ENCODE assay signal across 8 mouse cellular contexts in genomic region chr19:6363091-6363410, GRCm38 (mm10). TPM values are rescaled to one million over a fixed set of nuclear protein-coding genes. Genes with fewer than 3 reads are reported as not detected.
DNase-seq lines count a peak whose midpoint lies in the region; ATAC-seq and TF ChIP-seq lines count a peak whose summit lies in the region.

No protein-coding gene starts in this region.

- intact Hi-C loops in heart, postnatal 14 days (cut with DNase I) = no loop called here

- TF ChIP-seq CTCF in ES-Bruce4 (IDR thresholded peaks at IDR 0.05; ENCODE audit: low read depth, low read length) = no peak

- TF ChIP-seq EP300 in ES-Bruce4 (IDR thresholded peaks at IDR 0.05; ENCODE audit: insufficient read depth, low read depth, low read length) = no peak

- no peaks in the 10 kb centered on the region for H3K9me3 ChIP-seq in heart, embryonic 13.5 days
- H3K9me3 ChIP-seq in ES-Bruce4 (replicated peaks; ENCODE audit: control insufficient read depth, insufficient read depth, low read length, poor library complexity, severe bottlenecking) = no peaks in the 10 kb centered on the region
- no peaks in the 10 kb centered on the region for H3K9me3 ChIP-seq in hindbrain, embryonic 10.5 days
- no peaks in the 10 kb centered on the region for H3K9me3 ChIP-seq in midbrain, embryonic 10.5 days (replicated peaks)

- H3K9ac ChIP-seq in heart, embryonic 13.5 days = peak overlapping the region; percentile 79
- H3K9ac ChIP-seq in ES-Bruce4 (ENCODE audit: low read depth, poor library complexity, severe bottlenecking) = peak overlapping the region; percentile 36

- no peak for TF ChIP-seq POLR2A in ES-Bruce4 (IDR thresholded peaks at IDR 0.05; ENCODE audit: insufficient read depth, low read length)

- ATAC-seq in heart, embryonic 13.5 days (ENCODE audit: extremely low read depth, insufficient number of reproducible peaks, low FRiP score, low TSS enrichment) = no peak
- no peak for ATAC-seq in megakaryocyte progenitor cell, adult 5-6 weeks (replicated peaks; ENCODE audit: poor library complexity)

- 1% methylated on average over 11 of the region's 11 CpGs for whole genome bisulfite sequencing in heart, embryonic 13.5 days
- 3% methylated on average over 11 of the region's 11 CpGs for WGBS in hindbrain, embryonic 10.5 days
- WGBS in midbrain, embryonic 10.5 days = 3% methylated on average over 11 of the region's 11 CpGs

- H3K27me3 ChIP-seq in heart, embryonic 13.5 days (replicated peaks) = no peaks in the 10 kb centered on the region
- no peaks in the 10 kb centered on the region for H3K27me3 ChIP-seq in ES-Bruce4 (ENCODE audit: control insufficient read depth, insufficient read depth, low read length, poor library complexity, severe bottlenecking)
- H3K27me3 ChIP-seq in hindbrain, embryonic 10.5 days (ENCODE audit: insufficient read depth, poor library complexity, severe bottlenecking) = no peaks in the 10 kb centered on the region
- H3K27me3 ChIP-seq in midbrain, embryonic 10.5 days (ENCODE audit: low read depth, poor library complexity, severe bottlenecking) = no peaks in the 10 kb centered on the region

- peak overlapping the region; percentile 85 for H3K4me2 ChIP-seq in heart, embryonic 13.5 days

- DNase-seq in heart, postnatal 14 days = no peak
- no peak for DNase-seq in hindbrain, embryonic 10.5 days (ENCODE audit: low spot score)
- no peak for DNase-seq in midbrain, embryonic 10.5 days (ENCODE audit: low spot score)
- DNase-seq in cerebellum, postnatal 10 days = no peak
- no peak for DNase-seq in cerebellum, postnatal 4 days (ENCODE audit: low spot score in 2 of 2)

- peak overlapping the region; percentile 81 for H3K27ac ChIP-seq in heart, embryonic 13.5 days (replicated peaks)
- H3K27ac ChIP-seq in ES-Bruce4 (ENCODE audit: insufficient read depth, low read length) = peak overlapping the region; percentile 14; the same call in 1 of the 2 replicates
- peak overlapping the region; percentile 100 for H3K27ac ChIP-seq in hindbrain, embryonic 10.5 days
- H3K27ac ChIP-seq in midbrain, embryonic 10.5 days (replicated peaks) = peak overlapping the region; percentile 100

- H3K4me1 ChIP-seq in heart, embryonic 13.5 days = peaks cover 39% of the 10 kb centered on the region
- no peaks in the 10 kb centered on the region for H3K4me1 ChIP-seq in ES-Bruce4 (ENCODE audit: control insufficient read depth, insufficient read depth, low read length)
- peaks cover 34% of the 10 kb centered on the region for H3K4me1 ChIP-seq in hindbrain, embryonic 10.5 days (replicated peaks)
- H3K4me1 ChIP-seq in midbrain, embryonic 10.5 days = peaks cover 27% of the 10 kb centered on the region

- H3K36me3 ChIP-seq in heart, embryonic 13.5 days = peaks cover 53% of the 10 kb centered on the region
- H3K36me3 ChIP-seq in ES-Bruce4 (ENCODE audit: control insufficient read depth, insufficient read depth, low read length, poor library complexity, severe bottlenecking) = peaks cover 34% of the 10 kb centered on the region
- peaks cover 42% of the 10 kb centered on the region for H3K36me3 ChIP-seq in hindbrain, embryonic 10.5 days
- peaks cover 44% of the 10 kb centered on the region for H3K36me3 ChIP-seq in midbrain, embryonic 10.5 days

- H3K4me3 ChIP-seq in heart, embryonic 13.5 days = peak overlapping the region; percentile 100
- peak overlapping the region; percentile 53 for H3K4me3 ChIP-seq in ES-Bruce4 (ENCODE audit: low read depth, low read length)
- H3K4me3 ChIP-seq in hindbrain, embryonic 10.5 days = peak overlapping the region; percentile 99
- peak overlapping the region; percentile 100 for H3K4me3 ChIP-seq in midbrain, embryonic 10.5 days

RNA-seq across cellular contexts. Expression of gene Sf1, which starts 0.4 kb away (rescaled TPM):
- polyA plus RNA-seq in heart, embryonic 13.5 days (2015; fragmentation: Nextera tagmentation; extraction: Ambion mirVana) = 89.2 and 89.7 TPM in 2 replicates
- 100 to 1,000 TPM; 102 to 105 TPM for total RNA-seq in heart, postnatal 14 days (2021)
- 333 and 355 TPM in 2 replicates for polyA plus RNA-seq in ES-Bruce4 (2011; ENCODE audit: insufficient read depth, insufficient read length, low read depth, missing spikeins)
- 198 and 221 TPM in 2 replicates for polyA plus RNA-seq in hindbrain, embryonic 10.5 days (2016; fragmentation: Nextera tagmentation; extraction: Ambion mirVana)
- polyA plus RNA-seq in midbrain, embryonic 10.5 days (2016; fragmentation: Nextera tagmentation; extraction: Ambion mirVana) = 189 and 194 TPM in 2 replicates
- total RNA-seq in megakaryocyte progenitor cell, adult 5-6 weeks (2015) = 268 and 287 TPM in 2 replicates
- total RNA-seq in megakaryocyte progenitor cell, adult 5-6 weeks (2017) = 156 and 192 TPM in 2 replicates

RNA-seq across cellular contexts. Expression of gene Pygm, which starts 21.1 kb away (rescaled TPM):
- 203 and 219 TPM in 2 replicates for polyA plus RNA-seq in heart, embryonic 13.5 days (2015; fragmentation: Nextera tagmentation; extraction: Ambion mirVana)
- total RNA-seq in heart, postnatal 14 days (2021) = 100 to 1,000 TPM; 824 to 866 TPM
- 4.1 and 4.6 TPM in 2 replicates for polyA plus RNA-seq in ES-Bruce4 (2011; ENCODE audit: insufficient read depth, insufficient read length, low read depth, missing spikeins)
- 1.3 and 1.9 TPM in 2 replicates for polyA plus RNA-seq in hindbrain, embryonic 10.5 days (2016; fragmentation: Nextera tagmentation; extraction: Ambion mirVana)
- polyA plus RNA-seq in midbrain, embryonic 10.5 days (2016; fragmentation: Nextera tagmentation; extraction: Ambion mirVana) = 2.1 and 2.7 TPM in 2 replicates
- 0.30 and 1.5 TPM in 2 replicates for total RNA-seq in megakaryocyte progenitor cell, adult 5-6 weeks (2015)
- total RNA-seq in megakaryocyte progenitor cell, adult 5-6 weeks (2017) = 0.47 TPM in 1 of 2 replicates, not detected in the other

RNA-seq across cellular contexts. Expression of gene Map4k2, which starts 22.1 kb away (rescaled TPM):
- polyA plus RNA-seq in heart, embryonic 13.5 days (2015; fragmentation: Nextera tagmentation; extraction: Ambion mirVana) = 12.5 and 13.5 TPM in 2 replicates
- total RNA-seq in heart, postnatal 14 days (2021) = 10 to 100 TPM; 56.3 TPM
- polyA plus RNA-seq in ES-Bruce4 (2011; ENCODE audit: insufficient read depth, insufficient read length, low read depth, missing spikeins) = 10.7 and 16.9 TPM in 2 replicates
- 13.1 and 14.7 TPM in 2 replicates for polyA plus RNA-seq in hindbrain, embryonic 10.5 days (2016; fragmentation: Nextera tagmentation; extraction: Ambion mirVana)
- 11.3 and 13.8 TPM in 2 replicates for polyA plus RNA-seq in midbrain, embryonic 10.5 days (2016; fragmentation: Nextera tagmentation; extraction: Ambion mirVana)
- total RNA-seq in megakaryocyte progenitor cell, adult 5-6 weeks (2015) = 15.8 and 16.3 TPM in 2 replicates
- 30.5 and 45.4 TPM in 2 replicates for total RNA-seq in megakaryocyte progenitor cell, adult 5-6 weeks (2017)

RNA-seq across cellular contexts. Expression of gene Men1, which starts 28.3 kb away (rescaled TPM):
- 46.9 and 48.1 TPM in 2 replicates for polyA plus RNA-seq in heart, embryonic 13.5 days (2015; fragmentation: Nextera tagmentation; extraction: Ambion mirVana)
- total RNA-seq in heart, postnatal 14 days (2021) = 10 to 100 TPM; 18.2 to 18.5 TPM
- polyA plus RNA-seq in ES-Bruce4 (2011; ENCODE audit: insufficient read depth, insufficient read length, low read depth, missing spikeins) = 34.8 and 40.5 TPM in 2 replicates
- 125 and 129 TPM in 2 replicates for polyA plus RNA-seq in hindbrain, embryonic 10.5 days (2016; fragmentation: Nextera tagmentation; extraction: Ambion mirVana)
- 124 and 128 TPM in 2 replicates for polyA plus RNA-seq in midbrain, embryonic 10.5 days (2016; fragmentation: Nextera tagmentation; extraction: Ambion mirVana)
- 22.9 and 23.6 TPM in 2 replicates for total RNA-seq in megakaryocyte progenitor cell, adult 5-6 weeks (2015)
- total RNA-seq in megakaryocyte progenitor cell, adult 5-6 weeks (2017) = 27.2 and 27.9 TPM in 2 replicates

RNA-seq across cellular contexts. Expression of gene Rasgrp2, which starts 36.1 kb away (rescaled TPM):
- polyA plus RNA-seq in heart, embryonic 13.5 days (2015; fragmentation: Nextera tagmentation; extraction: Ambion mirVana) = 38.4 and 53.6 TPM in 2 replicates
- total RNA-seq in heart, postnatal 14 days (2021) = 10 to 100 TPM; 66.6 to 70.7 TPM
- polyA plus RNA-seq in ES-Bruce4 (2011; ENCODE audit: insufficient read depth, insufficient read length, low read depth, missing spikeins) = 37.9 and 48.6 TPM in 2 replicates
- polyA plus RNA-seq in hindbrain, embryonic 10.5 days (2016; fragmentation: Nextera tagmentation; extraction: Ambion mirVana) = 20.5 and 20.7 TPM in 2 replicates
- polyA plus RNA-seq in midbrain, embryonic 10.5 days (2016; fragmentation: Nextera tagmentation; extraction: Ambion mirVana) = 13.5 and 16.3 TPM in 2 replicates
- 223 and 244 TPM in 2 replicates for total RNA-seq in megakaryocyte progenitor cell, adult 5-6 weeks (2015)
- 283 and 290 TPM in 2 replicates for total RNA-seq in megakaryocyte progenitor cell, adult 5-6 weeks (2017)

Comparison
In these comparisons a context has a peak if more than half of its experiments do, and no peak if none do; other contexts are left out.
1. H3K27ac ChIP-seq: peak in every context shown above with its lines; median percentile 100 in hindbrain, embryonic 10.5 days; 100 in midbrain, embryonic 10.5 days; 81 in heart, embryonic 13.5 days; 14 in ES-Bruce4.
2. RNA of gene Pygm, which starts 21.1 kb away (polyA plus RNA-seq): 203 to 219 TPM in heart, embryonic 13.5 days; 4.1 to 4.6 TPM in ES-Bruce4, 2.1 to 2.7 TPM in midbrain, embryonic 10.5 days and 1.3 to 1.9 TPM in hindbrain, embryonic 10.5 days; every median in the first group is over 10 times any median in the second.
3. Peak in every context shown above with its lines, with median percentiles within 50 percentile points of each other: H3K4me3 ChIP-seq.